Mouse (Mus musculus) heart, postnatal 36 days (tissue): ENCODE measurements at regions not wholly inside any gene's neighbourhood (a gene's known extent, or its start where the extent isn't known, plus 50 kb on each side); places are given as distances from the start of the nearest gene placed in this dataset.

Experiments
- DNase-seq, 2 experiments: peaks; one replicate each; pipeline ENCODE4 v3.0.0; 2021 to 2022
- intact Hi-C: fragments of 180-260 bp; cut with DNase I; formaldehyde crosslinking; loops from one replicate; pipeline ENCODE4 v1.15.1; 2025

- no peak for DNase-seq
- intact Hi-C loops: no loop called here
Measured at GRCm38 (mm10) chr7:95688151-95689146, 482.6 kb upstream of the Tenm4 start.

- intact Hi-C loops: no loop called here
- no peak for DNase-seq
Measured at GRCm38 (mm10) chr7:95689161-95689833, 481.7 kb upstream of the Tenm4 start.

GRCm38 (mm10) chr7:95699506-95699905 lies 471.5 kb upstream of the Tenm4 start:
- intact Hi-C loops: no loop called here
- no peak for DNase-seq

GRCm38 (mm10) chr7:95710088-95710487 lies 461.0 kb upstream of the Tenm4 start:
- DNase-seq: no peak
- intact Hi-C loops: no loop called here

- DNase-seq: no peak
- intact Hi-C loops: no loop called here
Measured at GRCm38 (mm10) chr7:95720083-95720482, 451.0 kb upstream of the Tenm4 start.

GRCm38 (mm10) chr7:95725716-95726487 lies 445.1 kb upstream of the Tenm4 start:
- intact Hi-C loops: no loop called here
- no peak for DNase-seq

- no peak for DNase-seq
- intact Hi-C loops: no loop called here
Measured at GRCm38 (mm10) chr7:95733807-95734206, 437.2 kb upstream of the Tenm4 start.

GRCm38 (mm10) chr7:95734587-95734986 lies 436.5 kb upstream of the Tenm4 start:
- DNase-seq: no peak
- intact Hi-C loops: no loop called here

- intact Hi-C loops: no loop called here
- DNase-seq: no peak
Measured at GRCm38 (mm10) chr7:95736716-95737115, 434.3 kb upstream of the Tenm4 start.

- DNase-seq: no peak
- intact Hi-C loops: no loop called here
Measured at GRCm38 (mm10) chr7:95738725-95739245, 432.3 kb upstream of the Tenm4 start.

- DNase-seq: no peak
- intact Hi-C loops: no loop called here
Measured at GRCm38 (mm10) chr7:95739779-95740178, 431.3 kb upstream of the Tenm4 start.

- no peak for DNase-seq
- intact Hi-C loops: no loop called here
Measured at GRCm38 (mm10) chr7:95758375-95758774, 412.7 kb upstream of the Tenm4 start.

GRCm38 (mm10) chr7:95760945-95761661 lies 409.9 kb upstream of the Tenm4 start:
- no peak for DNase-seq
- intact Hi-C loops: no loop called here

GRCm38 (mm10) chr7:95766356-95767150 lies 404.5 kb upstream of the Tenm4 start:
- no peak for DNase-seq
- intact Hi-C loops: no loop called here

- intact Hi-C loops: no loop called here
- no peak for DNase-seq
Measured at GRCm38 (mm10) chr7:95784523-95784922, 386.5 kb upstream of the Tenm4 start.

GRCm38 (mm10) chr7:95787543-95787942 lies 383.5 kb upstream of the Tenm4 start:
- no peak for DNase-seq
- intact Hi-C loops: no loop called here

- intact Hi-C loops: no loop called here
- DNase-seq: no peak
Measured at GRCm38 (mm10) chr7:95787951-95788350, 383.1 kb upstream of the Tenm4 start.

- intact Hi-C loops: no loop called here
- no peak for DNase-seq
Measured at GRCm38 (mm10) chr7:95789424-95789823, 381.6 kb upstream of the Tenm4 start.

GRCm38 (mm10) chr7:95799022-95799421 lies 372.0 kb upstream of the Tenm4 start:
- intact Hi-C loops: no loop called here
- DNase-seq: no peak
